Mouse (Mus musculus) hindbrain, embryonic 14.5 days (tissue): ENCODE data around the gene Kpnb1. TPM values are rescaled to one million over a fixed set of nuclear protein-coding genes. Genes with fewer than 3 reads are reported as not detected.

Experiments used
- ATAC-seq: fragments of 200-750 bp; cut with Nextera tagmentation; 2 replicates; pipeline ENCODE4 v1.8.0; 2017; ENCODE audit warnings: moderate number of reproducible peaks, mild to moderate bottlenecking, moderate TSS enrichment, moderate library complexity; ENCODE audit not compliant: low FRiP score
- DNase-seq: peaks from one replicate; pipeline ENCODE4 v3.0.0-alpha.2; 2015; ENCODE audit warnings: low spot score
- H3K27ac ChIP-seq: fragments of 300-500 bp; sonication (generic); 2 replicates; pipeline ENCODE4 v1.5.1; 2014; ENCODE audit warnings: mild to moderate bottlenecking, moderate library complexity
- H3K27me3 ChIP-seq: fragments of 300-500 bp; sonication (generic); 2 replicates; pipeline ENCODE4 v1.6.1; 2014; ENCODE audit warnings: mild to moderate bottlenecking, low read length, mixed read lengths; ENCODE audit not compliant: control insufficient read depth, insufficient read depth
- H3K36me3 ChIP-seq: fragments of 300-500 bp; sonication (generic); replicated peaks from 2 replicates; pipeline ENCODE4 v1.6.1; 2014; ENCODE audit not compliant: control insufficient read depth, insufficient read depth
- H3K4me1 ChIP-seq: fragments of 300-500 bp; sonication (generic); replicated peaks from 2 replicates; pipeline ENCODE4 v1.6.1; 2014; ENCODE audit warnings: antibody characterized with exemption, low read length, mixed read lengths; ENCODE audit not compliant: control insufficient read depth, insufficient read depth
- H3K4me2 ChIP-seq: fragments of 300-500 bp; sonication (generic); replicated peaks from 2 replicates; pipeline ENCODE4 v1.6.1; 2014; ENCODE audit warnings: mild to moderate bottlenecking, moderate library complexity
- H3K4me3 ChIP-seq: fragments of 300-500 bp; sonication (generic); replicated peaks from 2 replicates; pipeline ENCODE4 v1.5.1; 2014; ENCODE audit warnings: mild to moderate bottlenecking, low read length
- H3K9ac ChIP-seq: fragments of 300-500 bp; sonication (generic); 2 replicates; pipeline ENCODE4 v1.6.1; 2014
- H3K9me3 ChIP-seq: fragments of 300-500 bp; sonication (generic); 2 replicates; pipeline ENCODE4 v1.6.1; 2016; ENCODE audit warnings: low read length; ENCODE audit not compliant: control insufficient read depth
- WGBS: fragments of 180-500 bp; shearing (Covaris S2); extraction: QIAGEN DNeasy Blood & Tissue Kit; methylation state at CpG from one replicate; pipeline ENCODE4 v1.1.7; 2014; 5-methylcytosine and 5-hydroxymethylcytosine counted together
- polyA plus RNA-seq: library from polyadenylated mRNA; unstranded; fragments of >200 nt; fragmentation: Nextera tagmentation; extraction: Ambion mirVana; gene quantifications from 2 replicates; pipeline ENCODE4 v1.2.1, GENCODE M21; 2014

Gene Kpnb1
- polyA plus RNA-seq, 1 experiment from 2014 or later = 35.3 TPM

DNA sequence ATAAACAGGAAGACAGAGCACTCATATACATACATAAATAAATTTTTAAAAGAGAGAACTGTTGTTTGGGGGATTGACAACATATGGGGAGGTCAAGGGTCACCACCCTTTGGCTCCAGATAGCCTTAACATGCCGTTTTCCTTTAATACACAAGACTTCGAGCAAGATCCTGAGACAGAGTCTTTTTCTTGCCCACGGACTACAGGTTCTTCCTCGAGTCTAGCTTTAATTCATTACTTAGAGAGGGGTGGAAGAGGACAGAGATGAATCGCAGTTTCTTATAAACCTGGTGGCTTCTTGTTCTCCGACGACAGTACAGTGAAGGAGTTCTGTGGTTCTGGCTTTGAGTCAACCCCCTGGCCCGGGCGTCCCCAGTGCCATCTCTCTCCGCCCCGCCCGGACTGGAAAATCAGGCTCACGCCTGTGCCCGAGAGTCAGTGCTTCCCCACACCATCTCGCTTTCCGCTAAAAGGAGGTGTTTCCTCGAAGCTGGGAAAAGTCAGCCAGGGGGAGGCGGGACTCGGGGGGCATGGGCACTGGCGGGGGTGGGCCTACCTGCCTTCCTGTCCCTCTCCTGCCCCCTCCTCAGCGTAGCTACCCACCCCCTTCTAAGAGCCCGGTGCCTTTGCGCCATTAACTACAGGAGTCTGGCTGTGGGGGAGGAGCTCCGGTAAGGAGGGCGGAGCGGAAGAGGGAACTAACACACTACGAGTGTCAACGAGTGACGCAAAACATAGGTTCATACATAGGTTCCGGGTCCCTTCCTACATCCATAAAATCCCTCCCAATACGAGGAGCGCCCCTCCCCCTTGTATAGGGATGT, 60.8 kb downstream of the Kpnb1 start:
- DNase-seq (peak; percentile 43), ATAC-seq (peak; percentile 43; the same call in 1 of the 2 replicates)
- peak overlapping the region; percentile 34 for H3K4me3 ChIP-seq
- no peak overlapping the region for H3K27ac ChIP-seq
- peaks cover 11% of the 10 kb centered on the region; the same call in 1 of the 2 replicates for H3K4me1 ChIP-seq
- 3% methylated on average over 32 of the region's 32 CpGs for WGBS
- no peaks in the 10 kb centered on the region for H3K9me3 ChIP-seq
- H3K9ac ChIP-seq = peak overlapping the region; percentile 50
- no peaks in the 10 kb centered on the region for H3K36me3 ChIP-seq
- no peaks in the 10 kb centered on the region for H3K27me3 ChIP-seq
- peak overlapping the region; percentile 67 for H3K4me2 ChIP-seq

DNA sequence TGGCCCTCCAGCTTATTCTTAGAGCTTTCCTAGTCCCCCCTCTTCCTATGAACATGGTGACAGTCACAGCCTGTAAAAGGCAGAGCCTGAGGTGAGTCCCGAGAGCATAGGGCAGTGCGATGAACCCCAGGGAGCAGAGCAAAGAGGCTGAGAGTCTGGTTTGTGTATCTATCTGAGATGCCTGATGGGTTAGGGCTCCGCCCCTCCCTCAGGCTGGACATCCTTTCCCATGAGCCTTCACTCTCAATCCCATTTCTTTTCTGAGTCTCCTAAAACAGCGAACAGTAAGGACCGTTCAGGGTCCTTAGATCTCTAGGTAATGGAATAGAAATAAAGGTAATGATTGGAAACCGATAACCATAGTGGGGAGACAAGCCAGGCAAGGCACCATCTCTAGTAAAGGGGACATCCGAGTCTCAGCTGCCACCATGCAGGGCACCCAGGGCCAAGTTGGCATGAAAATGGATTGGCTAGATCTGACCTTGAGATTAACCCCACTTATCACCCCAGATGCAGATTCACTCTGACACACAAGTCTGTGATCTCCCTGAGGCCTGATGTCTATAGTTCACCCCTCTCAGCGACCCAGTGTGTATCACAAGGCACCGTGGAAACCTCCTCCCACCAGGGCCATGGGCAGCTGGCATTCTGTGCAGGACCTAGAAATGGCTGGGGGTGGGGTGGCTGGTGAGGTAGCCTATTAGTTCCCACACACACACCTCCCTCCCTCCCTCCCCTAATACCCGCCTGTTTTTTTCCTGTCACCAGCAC, 63.2 kb downstream of the Kpnb1 start:
- ATAC-seq (no peak), DNase-seq (no peak)
- WGBS = 53% methylated on average over 10 of the region's 10 CpGs
- no peak overlapping the region for H3K9ac ChIP-seq
- no peaks in the 10 kb centered on the region for H3K36me3 ChIP-seq
- no peak overlapping the region for H3K4me3 ChIP-seq
- H3K9me3 ChIP-seq = no peaks in the 10 kb centered on the region
- H3K4me1 ChIP-seq = peaks cover 11% of the 10 kb centered on the region; the same call in 1 of the 2 replicates
- no peaks in the 10 kb centered on the region for H3K27me3 ChIP-seq
- H3K4me2 ChIP-seq = no peak overlapping the region
- no peak overlapping the region for H3K27ac ChIP-seq

DNA sequence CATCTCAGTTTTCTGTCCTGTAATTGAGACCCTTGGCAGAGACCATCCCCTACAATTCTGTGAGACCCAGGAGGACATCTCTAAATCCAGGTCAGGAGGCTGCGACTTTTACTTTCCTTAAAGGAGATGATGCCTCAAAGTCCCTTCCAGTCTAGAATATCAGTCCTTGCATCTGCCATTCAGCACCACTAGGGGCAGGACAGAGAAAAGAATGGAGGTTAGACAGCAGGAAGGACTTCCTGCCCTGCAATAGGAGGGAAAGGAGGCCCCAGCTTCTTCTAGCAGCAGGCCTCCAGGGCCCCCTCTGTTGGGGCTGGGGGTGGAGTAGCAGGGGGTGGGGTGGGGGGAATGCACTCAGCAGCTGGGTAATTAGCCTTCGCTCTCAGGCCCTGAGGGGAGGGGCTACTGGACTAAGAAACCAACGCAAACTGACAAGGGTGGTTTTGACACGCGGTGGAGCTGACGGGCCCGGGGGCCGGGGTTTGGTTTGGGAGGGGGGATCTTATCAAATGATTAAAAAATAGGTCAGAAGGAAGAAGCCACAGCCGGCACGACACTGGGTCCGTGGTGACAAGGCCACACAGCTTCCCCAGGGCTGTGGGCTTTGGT, 64.3 kb downstream of the Kpnb1 start:
- no peaks in the 10 kb centered on the region for H3K27me3 ChIP-seq
- H3K9ac ChIP-seq = no peak overlapping the region
- H3K9me3 ChIP-seq = no peaks in the 10 kb centered on the region
- ATAC-seq = no peak
- DNase-seq = no peak
- no peak overlapping the region for H3K4me2 ChIP-seq
- no peak overlapping the region for H3K27ac ChIP-seq
- 15% methylated on average over 11 of the region's 11 CpGs for WGBS
- no peaks in the 10 kb centered on the region for H3K36me3 ChIP-seq
- peaks cover 11% of the 10 kb centered on the region; the same call in 1 of the 2 replicates for H3K4me1 ChIP-seq
- no peak overlapping the region for H3K4me3 ChIP-seq

DNA sequence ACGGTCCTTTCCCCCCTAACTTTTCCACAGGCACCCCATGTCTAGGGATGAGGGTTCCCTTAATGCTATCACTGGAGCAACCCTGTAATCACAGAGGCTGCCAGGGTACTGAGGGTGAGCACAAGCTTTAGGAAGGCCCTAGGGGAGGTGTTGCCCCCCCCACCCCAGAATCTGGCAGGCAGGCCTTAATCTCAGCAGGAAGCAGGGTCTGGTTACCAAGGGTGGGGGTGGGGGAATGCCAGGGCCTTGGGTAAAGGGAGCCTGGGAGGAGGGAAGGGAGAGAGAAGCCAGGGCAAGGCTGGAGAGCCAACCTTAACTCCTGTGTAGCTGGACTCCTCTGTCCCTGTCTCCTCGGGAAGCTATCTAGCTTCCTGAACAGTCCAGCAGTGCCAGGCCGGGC, 67.0 kb downstream of the Kpnb1 start:
- ATAC-seq (no peak), DNase-seq (no peak)
- Histone ChIP-seq H3K9ac (no peak overlapping the region), H3K27ac (no peak overlapping the region), H3K27me3 (peaks cover 19% of the 10 kb centered on the region), H3K36me3 (no peaks in the 10 kb centered on the region), H3K9me3 (no peaks in the 10 kb centered on the region), H3K4me3 (no peak overlapping the region), H3K4me1 (no peaks in the 10 kb centered on the region), H3K4me2 (no peak overlapping the region)
- WGBS = 59% methylated on average over 3 of the region's 3 CpGs

DNA sequence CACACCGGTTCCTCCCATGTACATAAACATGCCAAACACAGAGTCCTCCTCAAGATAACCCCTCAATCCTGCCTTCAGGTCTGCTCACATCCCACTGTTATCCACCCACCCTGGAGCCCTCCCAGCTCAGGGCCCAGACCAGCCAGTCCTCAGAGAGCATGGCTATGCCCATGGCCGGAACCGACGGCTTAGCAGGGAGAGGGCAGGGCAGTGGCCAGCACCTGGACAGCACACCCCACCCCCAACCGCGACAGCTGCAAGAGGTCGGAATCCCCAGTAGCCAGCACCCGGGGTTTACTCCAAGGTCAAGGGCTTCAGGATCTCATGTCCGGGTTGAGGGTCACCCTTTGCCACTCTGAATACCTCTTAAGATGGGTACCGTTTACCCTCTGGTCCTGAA, 67.5 kb downstream of the Kpnb1 start:
- ATAC-seq = no peak
- H3K27ac ChIP-seq = no peak overlapping the region
- no peak overlapping the region for H3K4me2 ChIP-seq
- H3K9ac ChIP-seq = no peak overlapping the region
- WGBS = 68% methylated on average over 10 of the region's 10 CpGs
- peaks cover 23% of the 10 kb centered on the region for H3K27me3 ChIP-seq
- H3K4me3 ChIP-seq = no peak overlapping the region
- no peaks in the 10 kb centered on the region for H3K9me3 ChIP-seq
- no peak for DNase-seq
- peaks cover 3% of the 10 kb centered on the region; the same call in 1 of the 2 replicates for H3K4me1 ChIP-seq
- H3K36me3 ChIP-seq = no peaks in the 10 kb centered on the region

DNA sequence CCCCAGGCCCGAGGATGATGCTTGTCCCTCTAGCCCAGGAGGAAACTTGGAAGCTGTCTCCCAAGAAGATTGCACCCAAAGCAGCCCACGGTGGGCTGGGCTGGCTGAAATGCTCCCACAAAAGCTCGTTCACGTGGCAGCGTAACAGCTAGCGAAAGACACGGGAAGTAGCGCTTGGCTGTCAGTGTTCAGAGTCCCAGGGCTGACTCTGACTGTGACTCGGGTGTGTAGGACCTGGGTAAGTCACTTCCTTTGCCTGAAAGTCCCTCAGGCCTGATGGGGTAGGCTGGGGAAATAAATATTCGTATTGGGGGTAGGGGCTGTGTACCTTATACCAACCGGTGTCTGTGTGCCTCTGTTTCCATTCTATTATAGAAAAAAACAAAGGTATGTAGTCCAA, 71.9 kb downstream of the Kpnb1 start:
- Histone ChIP-seq H3K36me3 (no peaks in the 10 kb centered on the region), H3K9me3 (no peaks in the 10 kb centered on the region), H3K4me2 (no peak overlapping the region; the same call in 1 of the 2 replicates), H3K4me1 (peaks cover 16% of the 10 kb centered on the region; the same call in 1 of the 2 replicates), H3K9ac (no peak overlapping the region), H3K4me3 (no peak overlapping the region), H3K27ac (no peak overlapping the region), H3K27me3 (peaks cover 50% of the 10 kb centered on the region)
- 7% methylated on average over 11 of the region's 11 CpGs for WGBS
- ATAC-seq (no peak), DNase-seq (no peak)

DNA sequence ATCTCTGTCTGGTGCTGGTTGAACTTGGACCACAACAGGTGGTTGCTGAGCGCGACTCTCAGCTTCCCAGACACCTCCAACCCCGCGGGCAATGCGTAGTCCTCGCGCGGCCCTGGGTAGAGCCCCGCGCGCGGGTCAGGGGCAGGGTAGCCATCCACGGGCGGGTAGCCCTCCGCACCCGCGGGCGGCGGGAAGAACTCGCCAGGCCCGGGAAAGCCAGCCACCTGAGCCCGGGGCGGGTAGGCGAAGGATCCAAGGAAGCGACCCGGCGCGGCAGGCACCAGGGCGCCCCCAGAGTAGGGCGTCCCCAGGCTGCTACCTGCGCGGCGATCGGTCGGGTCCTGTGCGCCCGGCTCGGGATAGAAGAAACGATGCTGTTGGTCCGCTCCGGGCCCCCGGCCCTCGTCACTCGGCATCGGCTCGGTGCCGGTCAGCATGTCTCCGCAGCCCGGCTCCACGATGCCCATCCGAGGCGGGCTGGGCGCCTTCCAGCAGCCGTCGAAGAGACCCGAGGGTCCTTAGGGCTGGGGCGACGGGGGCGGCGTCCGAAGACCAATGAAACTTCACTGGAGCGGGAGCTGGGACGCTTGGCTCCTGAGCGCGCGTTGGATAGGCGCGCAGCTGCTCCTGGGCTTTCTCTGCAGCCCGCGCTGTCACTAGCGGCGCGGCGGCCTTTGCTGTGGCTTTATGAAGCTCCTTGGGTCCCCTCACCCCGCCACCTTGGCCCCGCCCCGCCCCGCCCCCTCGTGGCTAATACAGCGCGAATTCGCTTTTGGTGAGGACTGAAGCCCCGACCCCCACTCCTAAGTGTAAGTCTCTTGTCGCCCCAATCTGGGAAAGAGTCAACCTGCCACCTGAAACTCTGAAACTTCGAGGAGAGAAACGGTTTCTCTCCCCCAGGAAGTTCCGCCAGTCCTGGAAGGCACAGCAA, 72.7 kb downstream of the Kpnb1 start, which contains the start of gene Tbx21:
Gene Tbx21 (minus strand): TSS at position 661 of the 931 bp plus-strand sequence.
- Histone ChIP-seq H3K4me1 (peaks cover 16% of the 10 kb centered on the region; the same call in 1 of the 2 replicates), H3K4me2 (peak within 1 kb of the TSS; percentile 68), H3K27ac (no peak within 1 kb of the TSS), H3K9ac (no peak within 1 kb of the TSS), H3K36me3 (no peaks in the 10 kb centered on the region), H3K27me3 (peaks cover 50% of the 10 kb centered on the region), H3K9me3 (no peaks in the 10 kb centered on the region), H3K4me3 (peak within 1 kb of the TSS; percentile 34)
- 1% methylated on average over 80 of the region's 87 CpGs for WGBS
- DNase-seq (no peak), ATAC-seq (no peak)

DNA sequence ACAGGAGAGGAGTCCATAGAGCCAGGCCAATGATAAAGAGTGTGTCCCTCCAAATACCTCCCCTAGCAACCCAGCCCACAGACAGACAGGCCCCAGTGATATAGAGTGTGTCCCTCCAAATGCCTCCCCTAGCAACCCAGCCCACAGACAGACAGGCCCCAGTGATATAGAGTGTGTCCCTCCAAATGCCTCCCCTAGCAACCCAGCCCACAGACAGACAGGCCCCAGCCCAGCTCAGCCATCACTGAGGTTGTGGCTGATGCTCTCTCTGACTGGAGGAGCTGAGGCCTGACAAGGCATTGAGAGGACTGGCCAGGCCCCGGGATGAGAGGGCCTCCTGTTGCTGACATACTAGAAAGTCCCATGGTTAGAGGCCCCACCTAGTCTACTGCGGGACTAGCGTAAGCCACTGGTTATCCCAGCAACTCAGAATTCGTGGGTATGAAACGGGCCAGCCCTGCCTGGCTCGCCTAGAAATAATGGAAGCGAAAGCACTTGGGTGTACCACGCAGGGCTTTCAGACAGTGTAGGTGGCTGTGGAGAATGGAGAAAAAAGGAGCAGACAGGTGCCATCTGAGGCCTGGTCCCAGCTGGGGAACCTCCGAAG, 75.1 kb downstream of the Kpnb1 start:
- peaks cover 16% of the 10 kb centered on the region; the same call in 1 of the 2 replicates for H3K4me1 ChIP-seq
- H3K36me3 ChIP-seq = no peaks in the 10 kb centered on the region
- DNase-seq (no peak), ATAC-seq (no peak)
- no peak overlapping the region for H3K27ac ChIP-seq
- peaks cover 50% of the 10 kb centered on the region for H3K27me3 ChIP-seq
- H3K9me3 ChIP-seq = no peaks in the 10 kb centered on the region
- no peak overlapping the region for H3K4me2 ChIP-seq
- WGBS = 77% methylated on average over 9 of the region's 9 CpGs
- no peak overlapping the region for H3K4me3 ChIP-seq
- H3K9ac ChIP-seq = no peak overlapping the region
